Mouse (Mus musculus) embryo, embryonic 9.5 days (tissue): ENCODE measurements around the gene Zfp981.
"Not testable (repeated sequence)": the region's sequence is repeated elsewhere in the genome, so short reads cannot be mapped to it uniquely, and the experiment has no call there.

Source experiments
- DNase-seq: peaks from one replicate; pipeline ENCODE4 v3.0.0-alpha.2; 2017; ENCODE audit errors: extremely low spot score

Gene Zfp981

DNA sequence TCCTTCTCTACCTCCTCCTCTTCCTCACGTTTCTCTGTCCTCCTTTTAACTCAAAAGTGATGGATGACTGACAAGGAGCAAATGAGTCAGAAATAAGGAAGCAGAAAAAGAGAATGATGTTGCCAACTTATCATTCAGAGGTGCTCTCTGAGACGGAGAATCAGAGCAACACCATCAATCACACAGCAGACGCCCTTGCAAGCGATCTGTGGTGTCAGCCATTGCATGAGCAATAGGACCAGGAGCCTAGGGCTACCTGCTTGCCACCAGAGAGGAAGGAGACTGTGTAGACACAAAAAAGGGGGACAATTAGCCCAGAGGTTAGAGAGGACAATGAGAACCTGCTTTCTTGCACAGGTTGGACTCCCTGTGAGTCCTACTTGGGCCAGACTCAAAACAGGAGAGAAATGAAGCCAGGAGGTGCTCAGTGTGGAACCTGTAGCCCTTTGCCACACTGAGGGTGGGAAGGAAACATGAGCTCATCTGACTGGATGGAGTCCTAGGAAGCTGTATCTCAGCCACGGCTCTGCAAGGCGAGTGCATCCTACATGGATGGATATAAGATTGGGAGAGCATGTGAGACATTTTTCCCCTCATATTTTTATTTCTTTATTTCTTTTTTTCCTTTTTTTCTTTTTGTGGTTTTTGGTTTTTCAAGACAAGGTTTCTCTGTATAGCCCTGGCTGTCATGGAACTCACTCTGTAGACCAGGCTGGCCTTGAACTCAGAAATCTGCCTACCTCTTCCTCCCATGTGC is 16.5 kb upstream of the Zfp981 start:
- not testable (repeated sequence) for DNase-seq

DNA sequence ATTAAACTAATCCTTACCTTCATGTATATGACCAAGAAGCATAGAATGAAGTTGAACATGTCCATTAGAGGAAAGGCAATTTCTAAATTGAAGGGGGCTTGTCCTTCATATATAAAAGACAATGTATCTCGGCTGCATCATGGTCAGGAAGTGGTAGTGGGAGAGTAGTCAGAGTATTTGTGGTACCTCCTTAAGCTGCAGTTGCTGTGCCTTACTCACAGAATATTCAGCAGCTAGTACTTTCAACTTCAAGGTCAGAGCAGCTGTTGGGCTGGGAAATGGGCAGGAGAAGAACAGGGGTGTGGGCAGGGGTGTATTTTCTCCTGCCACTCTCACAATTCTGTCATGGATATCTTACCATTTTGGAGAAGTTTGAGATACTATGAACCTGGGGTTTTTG is 15.1 kb upstream of the Zfp981 start:
- DNase-seq, result not testable (repeated sequence)

GRCm38 (mm10) chr4:146489196-146489595 is 12.6 kb upstream of the Zfp981 start:
- not testable (repeated sequence) for DNase-seq

GRCm38 (mm10) chr4:146491993-146492392 is 9.8 kb upstream of the Zfp981 start:
- DNase-seq, result not testable (repeated sequence)

GRCm38 (mm10) chr4:146492439-146492838 is 9.4 kb upstream of the Zfp981 start:
- no peak for DNase-seq

DNA sequence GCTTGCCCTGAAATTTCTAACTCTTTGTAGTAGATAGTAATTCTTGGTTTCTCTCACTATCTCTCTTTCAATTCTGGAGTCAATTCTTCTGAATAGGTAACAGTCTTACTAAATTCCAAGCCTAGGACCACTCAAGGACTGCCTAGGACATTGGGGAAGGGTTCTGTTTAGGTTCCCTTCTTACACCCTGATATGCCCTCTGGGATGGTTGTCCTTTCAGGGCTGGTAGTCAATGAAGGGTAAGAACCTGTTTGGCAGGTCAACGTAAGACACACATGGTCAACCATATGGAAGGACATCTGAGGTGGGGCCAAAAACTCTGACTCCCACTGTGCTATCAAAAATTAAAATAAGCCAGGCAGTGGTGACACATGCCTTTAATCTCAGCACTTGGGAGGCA is 9.0 kb upstream of the Zfp981 start:
- no peak for DNase-seq

DNA sequence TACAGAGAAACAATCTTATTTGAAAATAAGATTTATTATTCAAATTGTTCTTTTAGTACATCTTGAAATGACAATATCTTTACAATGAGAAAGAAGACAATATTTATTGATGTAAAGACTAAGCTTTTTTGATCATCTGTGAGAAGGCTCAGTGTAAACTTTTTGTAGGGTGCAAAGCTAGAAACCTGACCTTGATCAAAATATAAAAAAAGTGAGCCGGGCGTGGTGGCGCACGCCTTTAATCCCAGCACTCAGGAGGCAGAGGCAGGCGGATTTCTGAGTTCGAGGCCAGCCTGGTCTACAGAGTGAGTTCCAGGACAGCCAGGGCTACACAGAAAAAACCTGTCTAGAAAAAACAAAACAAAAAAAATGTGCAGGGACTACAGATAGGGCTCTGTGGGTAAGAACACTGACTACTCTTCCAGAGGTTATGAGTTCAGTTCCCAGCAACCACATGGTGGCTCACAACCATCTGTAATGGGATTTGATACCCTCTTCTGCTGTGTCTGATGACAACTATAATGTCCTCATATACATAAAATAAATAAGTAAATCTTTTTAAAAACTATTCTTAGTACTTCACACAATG is 8.4 kb upstream of the Zfp981 start:
- not testable (repeated sequence) for DNase-seq

DNA sequence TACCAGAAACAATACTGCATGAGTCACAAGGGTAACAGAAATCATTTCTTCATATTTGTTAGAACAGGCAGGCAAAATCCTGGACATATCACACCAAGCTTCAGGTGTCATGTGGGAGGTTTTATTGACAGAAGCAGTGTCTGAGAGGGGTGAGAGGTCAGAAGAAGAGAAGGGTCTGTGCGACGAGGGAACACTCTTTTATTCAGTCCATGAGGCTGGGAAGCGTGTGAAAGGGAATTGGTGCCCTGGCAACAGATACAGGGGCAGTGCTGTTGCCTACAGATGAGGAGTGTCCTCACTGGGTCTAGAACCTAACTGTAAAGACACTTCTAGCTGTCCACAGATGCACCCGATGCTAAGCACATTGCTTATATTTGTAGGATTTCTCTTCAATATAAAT is 6.8 kb upstream of the Zfp981 start:
- no peak for DNase-seq

DNA sequence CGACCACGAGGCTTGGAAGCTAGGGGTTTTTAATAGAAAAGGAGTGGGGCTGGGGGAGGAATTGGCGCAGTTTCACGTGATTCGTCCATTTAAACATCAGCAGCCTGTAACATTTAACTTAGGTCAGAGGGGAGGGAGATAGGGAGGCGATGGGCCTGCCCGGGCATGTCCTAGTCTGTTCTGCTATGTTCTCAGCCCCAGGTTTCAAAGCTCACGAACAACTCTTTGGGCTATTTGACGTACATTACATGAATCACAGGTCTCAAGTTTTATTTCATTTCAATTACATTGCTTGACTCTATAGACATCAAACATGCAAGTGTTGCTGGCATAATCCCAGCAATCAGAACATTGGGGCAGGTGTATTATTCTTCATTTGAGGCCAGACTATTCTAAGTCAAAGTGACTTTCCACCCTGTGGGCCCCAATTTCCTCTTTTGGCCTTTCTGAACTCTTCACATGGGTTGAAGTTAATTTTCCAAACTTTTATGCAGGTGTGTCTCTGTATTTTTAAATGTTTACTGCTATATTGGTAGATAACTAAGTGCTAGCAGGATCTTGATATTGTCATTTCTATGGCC is 4.0 kb upstream of the Zfp981 start:
- DNase-seq, result not testable (repeated sequence)

- DNase-seq, result not testable (repeated sequence)
These were observed 7.2 kb downstream of the Zfp981 start for GRCm38 (mm10) chr4:146509029-146509428.

DNA sequence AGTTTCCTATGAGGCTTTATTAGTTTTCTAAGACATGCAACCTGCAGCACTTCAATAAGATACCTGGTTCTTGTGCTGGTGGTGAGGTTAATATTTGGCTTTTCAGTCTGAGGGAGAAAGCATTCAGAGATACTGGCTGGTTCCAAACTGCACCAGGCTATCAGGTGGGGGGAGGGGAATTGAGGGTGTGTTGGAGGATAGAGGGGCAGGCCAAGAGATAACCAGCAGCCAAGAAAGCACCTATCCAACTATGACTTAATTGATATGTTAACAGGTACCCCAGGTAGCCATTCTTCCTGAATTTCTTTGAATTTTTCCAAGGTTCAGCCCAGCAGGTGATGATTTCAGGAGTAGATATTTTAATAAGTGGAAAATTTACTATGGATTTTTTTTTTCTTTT is 10.0 kb downstream of the Zfp981 start:
- DNase-seq, result not testable (repeated sequence)

- DNase-seq, result no peak
These were observed 14.6 kb downstream of the Zfp981 start for GRCm38 (mm10) chr4:146516474-146516873.

- DNase-seq, result not testable (repeated sequence)
These were observed 15.3 kb downstream of the Zfp981 start for GRCm38 (mm10) chr4:146517150-146517549.

DNA sequence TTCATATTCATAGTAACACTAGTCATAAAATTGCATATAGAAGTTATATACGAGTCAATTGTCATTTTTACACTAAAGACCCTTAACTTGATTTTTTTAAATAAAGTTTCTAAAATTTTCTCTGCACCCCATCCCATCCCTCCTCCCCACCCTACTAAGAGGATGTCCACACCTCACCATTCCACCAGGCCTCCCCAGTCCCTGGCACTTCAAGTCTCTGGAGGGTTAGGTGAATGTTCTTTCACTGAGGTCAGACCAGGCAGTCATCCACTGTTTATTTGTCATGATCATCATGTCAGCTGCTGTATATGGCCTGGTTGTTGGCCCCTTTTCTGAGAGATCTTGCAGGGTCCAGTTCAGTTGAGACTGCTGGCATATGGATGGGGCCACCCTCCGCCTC is 18.9 kb downstream of the Zfp981 start:
- no peak for DNase-seq

DNA sequence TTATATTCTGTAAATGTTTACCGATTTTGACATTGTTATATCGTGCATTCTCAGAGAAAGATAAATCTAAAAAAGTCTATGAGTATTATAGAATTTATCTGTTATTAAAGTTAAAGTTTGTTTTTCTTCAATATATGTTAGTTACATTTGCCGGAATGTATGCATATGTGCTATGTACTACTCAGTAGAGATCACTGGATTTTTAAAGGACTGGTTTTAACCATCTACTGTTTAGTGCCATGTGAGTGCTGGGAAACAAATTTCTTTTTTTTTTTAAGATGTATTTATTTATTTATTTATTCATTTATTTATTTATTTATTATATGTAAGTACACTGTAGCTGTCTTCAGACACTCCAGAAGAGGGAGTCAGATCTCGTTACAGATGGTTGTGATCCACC is 32.7 kb downstream of the Zfp981 start:
- DNase-seq, result no peak

- no peak for DNase-seq
These were observed 34.1 kb downstream of the Zfp981 start for GRCm38 (mm10) chr4:146535883-146536282.

DNA sequence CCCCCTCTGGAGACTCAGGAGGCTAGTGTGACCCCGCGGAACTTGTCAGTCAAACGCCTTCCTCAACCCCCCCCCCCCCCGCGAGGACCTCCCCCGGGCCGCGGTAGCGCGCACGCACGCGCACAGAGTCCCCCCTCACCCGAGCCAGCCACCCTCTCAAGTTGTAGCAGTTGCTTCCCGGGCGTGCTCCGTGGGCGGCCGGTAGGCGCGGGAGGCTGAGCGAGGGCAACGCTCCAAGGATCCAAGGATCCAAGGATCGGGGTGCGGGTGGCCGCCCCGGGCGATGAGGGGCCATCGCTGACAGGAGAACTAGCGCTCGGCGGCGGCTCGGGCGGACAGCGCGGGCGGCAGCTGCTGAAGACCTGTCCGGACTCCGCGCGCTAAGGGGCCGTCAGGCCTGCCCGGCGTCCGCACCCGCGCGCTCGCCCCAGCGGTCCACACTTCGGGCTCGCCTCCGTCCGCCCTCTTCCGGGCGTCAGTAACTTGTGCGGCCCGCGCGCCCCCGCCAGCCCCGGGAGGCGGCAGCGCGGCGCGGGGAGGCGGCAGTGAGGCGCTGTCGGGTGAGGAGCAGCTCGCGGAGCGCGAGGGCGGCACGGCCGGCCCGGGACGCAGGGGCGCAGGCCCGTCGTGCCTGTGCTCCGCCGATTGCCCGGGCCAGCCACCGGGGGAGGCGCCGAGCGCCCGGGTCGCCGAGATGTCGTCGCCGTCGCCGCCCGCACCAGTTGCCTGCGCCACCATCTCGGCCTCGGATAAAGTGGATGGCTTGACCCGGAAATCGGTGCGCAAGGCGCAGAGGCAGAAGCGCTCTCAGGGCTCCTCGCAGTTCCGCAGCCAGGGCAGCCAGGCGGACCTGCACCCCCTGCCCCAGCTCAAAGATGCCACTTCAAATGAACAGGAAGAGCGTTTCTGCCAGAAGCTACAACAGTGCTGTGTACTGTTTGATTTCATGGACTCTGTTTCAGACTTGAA is 78.4 kb downstream of the Zfp981 start:
- DNase-seq, result not testable (repeated sequence)
